Mouse (Mus musculus) forebrain, embryonic 12.5 days (tissue): ENCODE results near the gene Zzz3. TPM values are rescaled to one million over a fixed set of nuclear protein-coding genes. Genes with fewer than 3 reads are reported as not detected.

Source experiments
- ATAC-seq: fragments of 200-750 bp; cut with Nextera tagmentation; 2 replicates; pipeline ENCODE4 v1.8.0; 2017; ENCODE audit warnings: moderate TSS enrichment; ENCODE audit not compliant: low FRiP score
- H3K27ac ChIP-seq: fragments of 300-500 bp; sonication (generic); 2 replicates; pipeline ENCODE4 v1.5.1; 2016; ENCODE audit warnings: mild to moderate bottlenecking
- H3K27me3 ChIP-seq: fragments of 300-500 bp; sonication (generic); 2 replicates; pipeline ENCODE4 v1.6.1; 2016; ENCODE audit warnings: mild to moderate bottlenecking
- H3K36me3 ChIP-seq: fragments of 300-500 bp; sonication (generic); replicated peaks from 2 replicates; pipeline ENCODE4 v1.6.1; 2016; ENCODE audit warnings: mild to moderate bottlenecking
- H3K4me1 ChIP-seq: fragments of 300-500 bp; sonication (generic); 2 replicates; pipeline ENCODE4 v1.6.1; 2016
- H3K4me2 ChIP-seq: fragments of 300-500 bp; sonication (generic); 2 replicates; pipeline ENCODE4 v1.6.1; 2016; ENCODE audit warnings: mild to moderate bottlenecking, moderate library complexity
- H3K4me3 ChIP-seq: fragments of 300-500 bp; sonication (generic); replicated peaks from 2 replicates; pipeline ENCODE4 v1.5.1; 2016; ENCODE audit warnings: mild to moderate bottlenecking
- H3K9ac ChIP-seq: fragments of 300-500 bp; sonication (generic); 2 replicates; pipeline ENCODE4 v1.6.1; 2016; ENCODE audit warnings: mild to moderate bottlenecking
- H3K9me3 ChIP-seq: fragments of 300-500 bp; sonication (generic); 2 replicates; pipeline ENCODE4 v1.6.1; 2016
- WGBS: fragments of 180-500 bp; shearing (Covaris S2); methylation state at CpG from one replicate; pipeline ENCODE4 v1.1.7; 2016; 5-methylcytosine and 5-hydroxymethylcytosine counted together
- polyA plus RNA-seq: library from polyadenylated mRNA; unstranded; fragments of >200 nt; fragmentation: Nextera tagmentation; extraction: Ambion mirVana; gene quantifications from 2 replicates; pipeline ENCODE4 v1.2.1, GENCODE M21; 2016

Gene Zzz3
- 51.7 and 53.1 TPM in 2 replicates for polyA plus RNA-seq

DNA sequence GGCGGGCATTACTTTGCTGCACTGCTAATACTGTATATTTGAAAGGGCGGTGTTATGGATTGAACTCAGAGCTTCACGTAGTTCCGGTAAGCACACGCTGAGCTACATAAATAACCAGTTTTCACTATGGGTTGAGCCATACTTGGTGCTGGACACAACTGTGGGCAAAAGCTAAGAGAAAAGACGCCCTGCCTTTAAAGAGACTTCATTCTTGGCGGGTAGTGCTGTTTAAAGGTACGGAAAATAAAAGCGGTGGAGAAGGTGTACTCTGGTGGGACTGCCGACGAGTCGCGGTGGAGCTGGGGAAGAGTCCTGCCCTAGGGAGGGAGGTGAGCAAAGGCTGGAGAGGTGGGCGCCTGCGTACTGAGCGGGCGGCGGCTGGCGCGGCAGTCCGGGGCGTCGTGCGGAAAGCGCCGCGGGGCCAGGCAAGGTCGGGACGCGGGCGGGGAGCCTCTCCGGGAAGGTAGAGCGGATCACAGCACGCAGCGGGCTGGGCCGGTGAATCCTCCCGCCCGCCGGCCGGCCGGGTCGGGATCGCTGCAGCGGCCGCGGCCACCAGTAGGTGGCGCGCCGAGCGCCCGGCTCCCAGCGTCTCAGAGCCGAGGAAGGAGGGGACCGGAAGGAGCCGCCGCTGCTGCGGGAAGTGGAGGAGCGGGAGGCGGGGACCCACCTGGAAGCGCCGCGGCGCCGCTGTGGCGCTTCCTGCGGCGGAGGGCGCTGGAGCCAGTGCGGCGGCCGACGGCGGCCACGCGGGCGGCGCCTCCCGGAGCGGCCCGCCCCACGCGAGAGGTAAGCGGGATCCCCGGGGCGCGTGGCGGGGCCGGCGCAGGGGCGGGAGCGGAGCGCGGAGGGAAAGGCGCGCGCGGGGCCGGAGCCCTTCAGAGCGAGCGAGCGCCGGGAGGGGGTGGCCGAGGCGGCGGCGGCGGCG is at the start of gene Zzz3:
Gene Zzz3, plus strand, starts transcription at position 124 of the 928 bp plus-strand sequence.
- Histone ChIP-seq H3K36me3 (0 out of 2 replicates have a peak, but pooled peaks cover 11% of the 10 kb centered on the region), H3K27me3 (no peaks in the 10 kb centered on the region), H3K9ac (peak within 1 kb of the TSS; percentile 94), H3K4me1 (peaks cover 25% of the 10 kb centered on the region), H3K4me2 (peak within 1 kb of the TSS; percentile 79), H3K27ac (peak within 1 kb of the TSS; percentile 99), H3K9me3 (no peaks in the 10 kb centered on the region), H3K4me3 (peak within 1 kb of the TSS; percentile 82)
- WGBS = under 1% methylated on average over 70 of the region's 108 CpGs
- peak; percentile 92 for ATAC-seq

DNA sequence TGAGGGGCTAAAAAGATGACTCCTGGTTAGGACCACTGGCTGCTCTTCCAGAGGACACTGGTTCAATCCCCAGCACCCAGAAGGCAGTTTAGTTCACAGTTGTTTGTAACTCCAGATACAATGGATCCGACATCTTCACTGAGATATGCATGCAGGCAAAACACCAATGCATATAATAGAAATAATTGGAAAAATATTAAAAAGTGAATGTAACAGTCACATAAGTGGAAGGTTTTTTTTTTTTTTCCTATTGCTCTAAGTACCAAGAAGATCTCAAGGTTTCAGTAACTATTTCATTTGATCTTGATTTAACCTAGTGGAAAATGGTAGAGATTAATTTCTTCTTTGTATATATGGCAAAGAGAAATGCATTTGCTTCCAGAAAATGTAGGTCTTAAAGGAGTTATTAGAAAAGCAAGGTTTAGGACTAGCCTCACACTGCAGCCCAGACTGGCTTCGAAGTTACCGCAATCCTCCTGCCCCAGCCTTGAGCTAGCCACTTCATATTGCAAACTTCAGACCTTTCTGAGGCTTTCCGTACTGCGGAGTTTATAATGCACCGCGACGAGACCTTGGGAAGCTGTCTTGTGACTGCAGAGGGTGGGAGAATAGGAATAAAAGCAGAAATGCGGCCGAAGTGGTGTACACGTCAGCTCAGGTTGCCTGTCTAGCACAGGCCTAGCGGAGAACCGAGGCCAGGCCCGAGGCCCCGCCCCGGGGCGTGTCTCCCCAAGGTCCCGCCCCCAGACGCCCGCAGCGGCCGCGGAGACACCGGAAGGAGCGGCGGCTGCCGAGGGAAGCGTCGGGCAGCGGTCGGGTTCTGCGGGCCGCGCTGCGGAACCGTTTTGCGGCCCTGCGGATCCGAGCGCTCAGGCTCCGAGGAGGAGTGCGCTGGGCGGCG is 49.3 kb upstream of the Zzz3 start, which contains the start of gene Usp33:
Gene Usp33, plus strand, starts transcription at position 747 of the 901 bp plus-strand sequence.
- H3K36me3 ChIP-seq = no peaks in the 10 kb centered on the region
- H3K9me3 ChIP-seq = no peaks in the 10 kb centered on the region
- H3K4me1 ChIP-seq = peaks cover 25% of the 10 kb centered on the region
- 9% methylated on average over 28 of the region's 44 CpGs for WGBS
- peak within 1 kb of the TSS; percentile 78 for H3K4me3 ChIP-seq
- ATAC-seq = peak; percentile 97
- no peaks in the 10 kb centered on the region for H3K27me3 ChIP-seq
- H3K27ac ChIP-seq = peak within 1 kb of the TSS; percentile 63
- H3K9ac ChIP-seq = peak within 1 kb of the TSS; percentile 71
- peak within 1 kb of the TSS; percentile 54 for H3K4me2 ChIP-seq

DNA sequence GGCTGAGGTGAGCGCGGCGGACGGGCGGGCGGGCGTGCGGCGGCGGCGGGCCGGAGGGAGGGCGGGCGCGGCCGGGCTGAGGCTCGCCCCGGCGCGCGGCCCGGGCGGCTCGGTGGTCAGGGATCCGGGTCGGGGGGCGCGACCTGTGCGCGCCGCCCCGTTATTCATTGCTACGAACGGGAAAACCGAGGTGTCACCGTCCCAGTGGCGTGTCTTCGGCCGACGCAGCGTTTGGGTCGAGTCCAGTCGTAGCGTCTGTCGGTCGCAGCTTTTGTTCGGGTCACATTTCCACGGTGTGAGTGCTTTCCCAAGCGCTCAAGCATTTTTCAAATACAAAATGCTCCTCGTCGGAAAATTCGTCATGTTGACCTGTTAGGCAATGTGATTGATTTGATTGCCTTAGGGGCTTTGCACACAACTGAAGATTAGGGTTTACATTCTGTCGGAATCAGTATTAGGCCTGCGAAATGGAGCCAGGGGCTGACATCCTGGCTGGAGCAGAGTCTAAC is 48.6 kb upstream of the Zzz3 start:
- peak overlapping the region; percentile 71 for H3K9ac ChIP-seq
- under 1% methylated on average over 43 of the region's 54 CpGs for WGBS
- H3K27ac ChIP-seq = peak overlapping the region; percentile 63
- peak; percentile 80 for ATAC-seq
- no peaks in the 10 kb centered on the region for H3K9me3 ChIP-seq
- H3K4me2 ChIP-seq = peak overlapping the region; percentile 54
- no peaks in the 10 kb centered on the region for H3K27me3 ChIP-seq
- H3K36me3 ChIP-seq = no peaks in the 10 kb centered on the region
- H3K4me3 ChIP-seq = peak overlapping the region; percentile 78
- peaks cover 26% of the 10 kb centered on the region for H3K4me1 ChIP-seq

DNA sequence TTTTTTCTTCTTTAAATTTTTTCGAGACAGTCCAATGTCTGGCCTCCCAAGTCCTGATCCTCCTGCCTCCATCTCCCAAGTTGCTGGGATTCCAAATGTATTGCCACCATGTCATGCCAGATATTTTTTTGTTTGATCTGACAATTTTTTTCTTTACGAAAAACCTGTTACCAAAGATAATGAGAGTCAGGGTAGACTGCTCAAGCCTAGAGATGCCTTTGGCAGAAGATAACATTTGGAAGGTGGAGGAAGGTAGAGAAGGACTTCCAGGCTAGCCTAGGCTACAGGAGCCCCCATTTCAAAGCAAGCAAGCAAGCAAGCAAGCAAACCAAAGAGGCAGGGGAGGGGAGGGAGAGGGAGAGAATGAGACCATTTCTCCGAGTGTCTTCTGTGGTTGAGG is 48.0 kb upstream of the Zzz3 start:
- Histone ChIP-seq H3K4me3 (peak overlapping the region; percentile 78), H3K27me3 (no peaks in the 10 kb centered on the region), H3K36me3 (no peaks in the 10 kb centered on the region), H3K4me2 (peak overlapping the region; percentile 54), H3K27ac (no peak overlapping the region), H3K9me3 (no peaks in the 10 kb centered on the region), H3K4me1 (peaks cover 26% of the 10 kb centered on the region), H3K9ac (peak overlapping the region; percentile 71)
- no peak for ATAC-seq
- 41% methylated on average over 3 of the region's 3 CpGs for whole genome bisulfite sequencing

DNA sequence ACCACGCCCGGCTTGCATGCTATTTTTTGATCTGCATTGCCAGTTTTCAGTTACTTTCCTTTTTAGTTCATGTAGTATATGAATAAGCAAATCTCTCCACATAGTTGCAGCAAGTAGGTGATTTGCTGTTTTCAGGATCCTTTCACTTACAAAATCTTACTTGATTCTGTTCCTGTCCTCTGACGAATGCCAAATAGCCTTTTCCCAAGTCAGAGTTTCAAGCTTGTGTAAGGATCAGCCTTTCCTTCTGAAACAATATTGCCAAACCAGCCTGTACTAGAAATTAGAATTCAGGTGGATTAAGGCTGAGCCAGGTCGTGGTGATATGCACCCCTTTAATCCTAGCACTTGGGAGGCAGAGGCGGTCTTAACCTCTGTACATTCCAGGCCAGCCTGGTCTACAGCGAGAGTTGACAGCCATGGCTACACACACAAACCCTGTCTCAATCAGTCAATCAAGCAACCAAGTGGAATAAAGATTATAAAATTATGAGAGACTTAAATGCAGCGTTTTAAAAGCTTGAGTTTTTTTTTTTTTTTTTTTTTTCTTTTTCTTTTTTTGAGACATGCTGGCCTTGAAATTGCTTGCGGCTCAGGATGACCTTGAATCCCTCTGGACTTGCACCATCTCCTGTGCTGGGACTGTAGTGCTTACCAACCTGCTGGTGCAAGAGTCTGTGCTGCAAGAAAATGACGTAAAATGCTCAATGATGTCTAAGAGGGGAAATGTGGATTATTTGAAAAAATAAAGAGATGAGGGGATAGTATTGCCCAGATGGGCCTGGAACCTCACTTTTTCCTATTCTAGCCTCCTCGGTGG is 47.1 kb upstream of the Zzz3 start:
- Histone ChIP-seq H3K4me3 (no peak overlapping the region), H3K27me3 (no peaks in the 10 kb centered on the region), H3K4me1 (peaks cover 28% of the 10 kb centered on the region), H3K9me3 (no peaks in the 10 kb centered on the region), H3K4me2 (no peak overlapping the region), H3K36me3 (no peaks in the 10 kb centered on the region), H3K27ac (no peak overlapping the region), H3K9ac (no peak overlapping the region)
- no peak for ATAC-seq
- 89% methylated on average over 10 of the region's 10 CpGs for WGBS

DNA sequence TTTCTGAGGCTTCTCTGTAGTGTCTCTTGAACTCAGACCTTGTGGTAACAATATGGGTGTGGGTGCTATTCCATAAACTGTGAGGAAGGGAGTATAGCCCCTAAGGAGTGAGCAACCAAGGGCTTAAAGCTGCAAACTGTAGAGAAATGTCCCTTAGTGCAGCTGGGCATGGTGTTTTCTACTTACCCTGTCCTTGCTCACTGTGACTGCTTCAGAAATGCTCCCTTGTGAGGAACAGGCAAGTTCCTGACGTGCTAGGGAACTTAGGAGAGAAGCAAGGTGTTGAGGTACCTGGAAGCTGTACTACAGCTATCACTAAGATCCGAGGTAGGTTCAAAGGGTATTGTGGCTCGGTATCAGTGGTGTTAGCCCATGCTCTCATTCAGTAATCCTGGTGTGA is 44.8 kb upstream of the Zzz3 start:
- Histone ChIP-seq H3K27ac (no peak overlapping the region), H3K27me3 (no peaks in the 10 kb centered on the region), H3K36me3 (no peaks in the 10 kb centered on the region), H3K9me3 (no peaks in the 10 kb centered on the region), H3K4me2 (no peak overlapping the region), H3K4me3 (no peak overlapping the region), H3K4me1 (peaks cover 37% of the 10 kb centered on the region), H3K9ac (no peak overlapping the region)
- 86% methylated on average over 3 of the region's 3 CpGs for WGBS
- ATAC-seq = no peak

DNA sequence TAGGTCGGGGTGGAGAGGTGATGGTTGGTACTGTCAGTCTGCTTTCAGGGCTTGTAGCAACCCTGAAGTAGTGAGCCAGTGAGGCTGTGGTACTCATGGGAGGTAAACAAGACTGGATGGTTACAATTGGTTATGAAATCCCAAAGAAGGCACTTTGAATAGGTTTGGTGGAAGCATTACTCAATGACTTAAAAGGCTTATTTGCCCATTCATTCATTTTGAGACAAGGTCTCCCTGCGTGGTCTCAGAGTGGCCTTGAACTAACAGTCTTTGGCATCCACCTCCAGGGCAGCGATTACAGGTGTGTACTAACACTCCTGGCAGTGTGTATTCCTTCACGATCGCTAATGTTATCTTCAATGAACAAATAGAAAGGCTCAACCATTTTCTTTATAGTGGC is 44.3 kb upstream of the Zzz3 start:
- no peak overlapping the region for H3K4me2 ChIP-seq
- H3K9ac ChIP-seq = no peak overlapping the region
- WGBS = 88% methylated on average over 5 of the region's 5 CpGs
- peaks cover 39% of the 10 kb centered on the region for H3K4me1 ChIP-seq
- ATAC-seq = no peak
- H3K27ac ChIP-seq = no peak overlapping the region
- no peak overlapping the region for H3K4me3 ChIP-seq
- H3K27me3 ChIP-seq = no peaks in the 10 kb centered on the region
- H3K9me3 ChIP-seq = no peaks in the 10 kb centered on the region
- no peaks in the 10 kb centered on the region for H3K36me3 ChIP-seq

DNA sequence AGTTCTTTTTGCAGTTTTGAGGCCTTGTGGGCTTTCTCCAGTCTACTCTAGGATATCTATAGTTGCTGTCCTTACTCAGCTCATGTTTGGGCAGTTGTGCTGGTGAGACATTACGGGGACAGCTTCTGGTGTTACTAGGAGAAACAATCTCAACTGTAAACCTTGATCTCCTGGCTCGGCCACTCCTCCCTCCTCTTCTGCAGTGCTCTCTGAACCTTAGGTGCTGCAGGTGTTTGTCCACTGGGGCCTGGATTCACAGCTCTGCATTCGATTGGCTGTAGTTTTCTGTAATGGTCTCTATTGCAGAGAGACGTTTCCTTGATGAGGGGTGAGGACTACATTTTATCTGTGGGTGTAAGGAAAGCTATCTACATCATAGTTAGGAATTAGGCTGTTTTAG is 43.0 kb upstream of the Zzz3 start:
- ATAC-seq = no peak
- Histone ChIP-seq H3K27ac (no peak overlapping the region), H3K9ac (no peak overlapping the region), H3K36me3 (no peaks in the 10 kb centered on the region), H3K27me3 (no peaks in the 10 kb centered on the region), H3K4me3 (no peak overlapping the region), H3K9me3 (no peaks in the 10 kb centered on the region), H3K4me1 (peaks cover 37% of the 10 kb centered on the region), H3K4me2 (no peak overlapping the region)
- WGBS = 91% methylated on average over 4 of the region's 4 CpGs

DNA sequence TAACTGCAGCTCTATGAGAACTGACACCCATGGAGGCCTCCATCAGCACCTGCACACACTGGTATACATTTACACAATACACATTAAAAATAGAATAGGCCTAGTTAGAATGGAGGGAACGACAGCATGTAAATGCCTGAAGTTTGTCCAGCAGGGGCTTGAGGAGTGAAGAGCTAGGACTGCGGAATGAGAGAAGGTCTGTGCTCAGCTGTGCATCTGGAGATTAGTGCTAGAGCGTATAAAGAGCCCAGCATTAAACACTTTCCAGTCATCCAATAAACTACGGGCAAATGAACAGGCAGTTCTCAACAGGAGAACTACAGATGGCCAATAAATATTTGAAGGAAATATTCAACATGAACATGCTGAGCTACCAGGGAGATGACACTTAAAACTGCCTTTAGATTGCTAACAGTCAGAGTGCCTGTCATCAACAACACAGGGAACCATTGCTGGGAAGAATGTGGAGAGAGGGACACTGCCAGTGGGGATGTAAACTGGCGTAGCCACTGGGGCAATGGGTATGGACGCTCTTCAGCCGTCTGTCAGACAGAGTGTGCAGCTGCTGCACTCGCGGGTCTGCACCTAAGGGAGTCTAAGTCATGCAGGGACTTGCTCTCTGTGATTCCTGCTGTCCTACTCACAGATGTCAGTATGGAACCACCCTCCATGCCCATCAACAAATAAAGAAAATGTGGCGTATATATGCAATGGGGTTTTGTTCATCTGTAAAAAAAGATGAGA is 41.7 kb upstream of the Zzz3 start:
- Histone ChIP-seq H3K4me1 (peaks cover 30% of the 10 kb centered on the region), H3K9me3 (no peaks in the 10 kb centered on the region), H3K27me3 (no peaks in the 10 kb centered on the region), H3K9ac (no peak overlapping the region), H3K27ac (0 out of 2 replicates have a peak overlapping the region, but pooled peaks have one; percentile 31), H3K4me3 (no peak overlapping the region), H3K4me2 (no peak overlapping the region), H3K36me3 (peaks cover 2% of the 10 kb centered on the region; the same call in 1 of the 2 replicates)
- 74% methylated on average over 10 of the region's 10 CpGs for WGBS
- ATAC-seq = no peak

DNA sequence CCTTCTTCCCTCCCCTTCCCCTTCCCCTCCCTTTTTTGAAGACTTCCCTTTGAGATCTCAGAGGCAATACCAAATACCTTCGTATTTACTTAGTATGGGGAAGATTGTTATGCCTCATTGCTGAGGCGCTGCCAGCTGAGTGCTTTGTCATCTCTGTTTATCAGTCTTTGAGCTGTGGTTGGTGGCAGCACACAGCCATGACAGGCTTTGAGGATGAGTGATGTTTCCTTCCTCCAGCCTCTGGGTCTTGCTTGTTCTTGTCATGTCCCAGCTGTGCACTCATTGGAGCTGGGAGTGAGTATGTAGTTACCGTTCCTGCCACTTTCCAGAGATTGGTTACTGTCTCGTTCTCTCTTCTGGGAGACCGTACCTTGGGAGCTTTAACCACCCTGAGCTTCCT is 39.9 kb upstream of the Zzz3 start:
- ATAC-seq = no peak
- no peak overlapping the region for H3K4me3 ChIP-seq
- H3K27ac ChIP-seq = no peak overlapping the region
- peaks cover 16% of the 10 kb centered on the region for H3K36me3 ChIP-seq
- H3K9me3 ChIP-seq = no peaks in the 10 kb centered on the region
- 83% methylated on average over 5 of the region's 5 CpGs for WGBS
- peaks cover 20% of the 10 kb centered on the region for H3K4me1 ChIP-seq
- H3K27me3 ChIP-seq = no peaks in the 10 kb centered on the region
- H3K9ac ChIP-seq = no peak overlapping the region
- no peak overlapping the region for H3K4me2 ChIP-seq

DNA sequence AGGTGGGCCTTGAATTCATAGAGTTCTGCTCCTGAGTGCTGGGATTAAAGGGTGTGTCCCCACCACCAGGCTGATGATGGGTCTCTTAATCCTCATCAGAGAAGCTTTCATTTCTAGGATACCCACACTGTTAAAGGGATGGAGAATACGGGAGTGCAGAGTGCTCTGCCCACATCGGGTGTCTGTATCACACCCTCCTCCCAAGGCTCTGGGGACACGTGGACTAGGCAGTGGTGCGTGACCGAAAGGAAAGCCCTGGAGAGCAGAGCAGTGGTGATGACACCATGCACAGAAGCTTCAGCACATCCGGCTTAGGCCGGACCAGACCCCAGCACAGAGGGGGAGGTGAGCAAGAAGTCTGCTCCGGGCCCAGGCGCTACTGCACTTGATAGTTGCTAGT is 38.5 kb upstream of the Zzz3 start:
- no peaks in the 10 kb centered on the region for H3K27me3 ChIP-seq
- no peak overlapping the region for H3K9ac ChIP-seq
- no peaks in the 10 kb centered on the region for H3K9me3 ChIP-seq
- no peak overlapping the region for H3K27ac ChIP-seq
- peaks cover 28% of the 10 kb centered on the region for H3K36me3 ChIP-seq
- no peak for ATAC-seq
- no peak overlapping the region for H3K4me2 ChIP-seq
- peaks cover 13% of the 10 kb centered on the region for H3K4me1 ChIP-seq
- no peak overlapping the region for H3K4me3 ChIP-seq
- WGBS = 88% methylated on average over 9 of the region's 9 CpGs
